8 mouse cellular contexts compared by ENCODE assay signal in the genomic region with DNA sequence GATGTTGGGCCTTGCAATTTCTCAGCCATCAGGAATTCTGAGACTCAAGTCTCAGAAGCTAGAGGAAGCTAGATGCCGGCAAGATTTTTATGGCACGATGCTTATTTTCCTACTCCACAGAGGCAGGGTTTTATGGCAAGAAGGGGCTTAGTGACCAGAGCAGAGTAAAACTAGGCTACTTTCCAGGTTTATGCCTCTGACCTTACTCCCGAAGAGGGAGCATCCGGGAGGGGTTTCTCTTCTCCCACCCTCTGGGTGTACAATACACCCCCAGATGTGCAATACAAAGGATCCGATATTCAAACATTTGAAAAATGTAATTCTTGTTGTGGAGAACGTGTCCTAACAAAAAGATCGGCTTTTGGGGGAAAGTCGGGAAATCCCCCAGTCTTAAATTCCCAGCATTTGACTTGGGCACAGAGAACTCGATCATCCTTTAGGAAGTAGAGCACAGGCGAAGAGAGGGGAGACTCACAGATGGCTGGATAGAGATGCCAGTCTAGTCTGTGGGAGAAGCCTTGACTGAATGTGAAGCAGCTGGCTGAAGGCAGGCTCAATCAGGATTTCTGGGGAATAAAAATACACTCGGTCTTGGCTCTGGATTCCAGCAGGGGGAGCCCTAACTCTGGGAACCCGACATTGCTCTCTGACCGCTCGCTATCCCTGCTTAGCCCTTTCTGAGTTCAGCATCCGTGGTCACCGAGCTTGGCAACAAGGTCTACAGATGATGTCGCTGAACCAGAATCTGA. TPM values are rescaled to one million over a fixed set of nuclear protein-coding genes. Genes with fewer than 3 reads are reported as not detected.
DNase-seq lines count a peak whose midpoint lies in the region; ATAC-seq and TF ChIP-seq lines count a peak whose summit lies in the region.

No protein-coding gene starts in this region.

- no peak overlapping the region for H3K9ac ChIP-seq in midbrain, embryonic 13.5 days (replicated peaks)

- H3K4me3 ChIP-seq in thymus, adult 2 months (ENCODE audit: control insufficient read depth, insufficient read depth, low read length): no peak overlapping the region
- H3K4me3 ChIP-seq in midbrain, embryonic 13.5 days (replicated peaks): no peak overlapping the region

- peaks cover under 1% of the 10 kb centered on the region; the same call in 1 of the 2 replicates for H3K4me1 ChIP-seq in thymus, adult 2 months (replicated peaks; ENCODE audit: control insufficient read depth, insufficient read depth, low read length)
- peaks cover 17% of the 10 kb centered on the region; the same call in 1 of the 2 replicates for H3K4me1 ChIP-seq in midbrain, embryonic 13.5 days (replicated peaks)

- H3K9me3 ChIP-seq in midbrain, embryonic 13.5 days: no peaks in the 10 kb centered on the region

- H3K27me3 ChIP-seq in thymus, adult 2 months (ENCODE audit: control insufficient read depth, insufficient read depth, low read length): no peaks in the 10 kb centered on the region
- H3K27me3 ChIP-seq in midbrain, embryonic 13.5 days: peaks cover 62% of the 10 kb centered on the region

- peak; percentile 35 for DNase-seq in thymus, adult 2 months
- DNase-seq in thymus, adult 18-20 months: no peak
- peak; percentile 77 for DNase-seq in embryo, embryonic 11.5 days (ENCODE audit: low read depth, low spot score)
- DNase-seq in gastrocnemius, postnatal 36 days: peak; percentile 61 to 71
- peak; percentile 51 for DNase-seq in kidney, adult 11 months
- peak; percentile 86 to 93 for DNase-seq in left cerebral cortex, postnatal 25 days (ENCODE audit: low spot score in 2 of 2)
- DNase-seq in spleen, postnatal 10 days (ENCODE audit: low spot score in 2 of 2): peak; percentile 27 to 60

- TF ChIP-seq CTCF in thymus, adult 2 months (IDR thresholded peaks at IDR 0.05; ENCODE audit: borderline replicate concordance, control insufficient read depth, extremely low read depth, insufficient read depth, low read length, poor library complexity): peak; percentile 42; the same call in 1 of the 2 replicates

- no peak for TF ChIP-seq POLR2A in thymus, adult 2 months (IDR thresholded peaks at IDR 0.05; ENCODE audit: control insufficient read depth, extremely low read depth, insufficient read depth, low read length, poor library complexity)

- no peak overlapping the region for H3K27ac ChIP-seq in thymus, adult 2 months (ENCODE audit: control insufficient read depth, insufficient read depth, low read length)
- no peak overlapping the region for H3K27ac ChIP-seq in midbrain, embryonic 13.5 days

- WGBS in thymus, adult 2 months: 29% methylated on average over 17 of the region's 17 CpGs
- 14% methylated on average over 17 of the region's 17 CpGs for WGBS in midbrain, embryonic 13.5 days

- ATAC-seq in midbrain, embryonic 13.5 days: peak; percentile 87

- H3K36me3 ChIP-seq in thymus, adult 2 months (ENCODE audit: control insufficient read depth, insufficient read depth, low read length): no peaks in the 10 kb centered on the region
- H3K36me3 ChIP-seq in midbrain, embryonic 13.5 days: no peaks in the 10 kb centered on the region

- H3K4me2 ChIP-seq in midbrain, embryonic 13.5 days (replicated peaks): peak overlapping the region; percentile 19; the same call in 1 of the 2 replicates

- intact Hi-C loops in gastrocnemius, postnatal 36 days (cut with DNase I): loop anchor here (2.0 to 5.0 kb wide), 3 partner anchors 216 to 761 kb away; no protein-coding TSS in a partner anchor
- intact Hi-C loops in left cerebral cortex, postnatal 25 days (cut with DNase I): loop anchor here (2.0 to 5.0 kb wide), 3 partner anchors 106 to 763 kb away; no protein-coding TSS in a partner anchor

RNA-seq across cellular contexts. Expression of gene Cdca7, which starts 40.2 kb away (rescaled TPM):
- 313 and 333 TPM in 2 replicates for polyA plus RNA-seq in thymus, adult 2 months (2012; rRNA removed)
- under 1 TPM; 0.52 to 0.84 TPM for total RNA-seq in gastrocnemius, postnatal 36 days (2021)
- 1 to 10 TPM; 3.4 to 5.0 TPM for total RNA-seq in left cerebral cortex, postnatal 25 days (2021)
- 55.0 and 64.8 TPM in 2 replicates for polyA plus RNA-seq in midbrain, embryonic 13.5 days (2015; fragmentation: Nextera tagmentation; extraction: Ambion mirVana)

Comparison
In these comparisons a context has a peak if more than half of its experiments do, and no peak if none do; other contexts are left out.
1. DNase-seq: peak in thymus, adult 2 months (single experiment), embryo, embryonic 11.5 days (single experiment), gastrocnemius, postnatal 36 days (2 of 2), kidney, adult 11 months (single experiment), left cerebral cortex, postnatal 25 days (2 of 2) and spleen, postnatal 10 days (2 of 2); none in thymus, adult 18-20 months (0 of 2).